Mouse (Mus musculus): ENCODE data around the gene Cdh12. TPM values are rescaled to one million over a fixed set of nuclear protein-coding genes. Genes with fewer than 3 reads are reported as not detected.
"Not testable (repeated sequence)": the region's sequence is repeated elsewhere in the genome, so short reads cannot be mapped to it uniquely, and the experiment has no call there.

The Cdh12 gene
- total RNA-seq, 2 experiments from 2014 or later, result not detected

DNA sequence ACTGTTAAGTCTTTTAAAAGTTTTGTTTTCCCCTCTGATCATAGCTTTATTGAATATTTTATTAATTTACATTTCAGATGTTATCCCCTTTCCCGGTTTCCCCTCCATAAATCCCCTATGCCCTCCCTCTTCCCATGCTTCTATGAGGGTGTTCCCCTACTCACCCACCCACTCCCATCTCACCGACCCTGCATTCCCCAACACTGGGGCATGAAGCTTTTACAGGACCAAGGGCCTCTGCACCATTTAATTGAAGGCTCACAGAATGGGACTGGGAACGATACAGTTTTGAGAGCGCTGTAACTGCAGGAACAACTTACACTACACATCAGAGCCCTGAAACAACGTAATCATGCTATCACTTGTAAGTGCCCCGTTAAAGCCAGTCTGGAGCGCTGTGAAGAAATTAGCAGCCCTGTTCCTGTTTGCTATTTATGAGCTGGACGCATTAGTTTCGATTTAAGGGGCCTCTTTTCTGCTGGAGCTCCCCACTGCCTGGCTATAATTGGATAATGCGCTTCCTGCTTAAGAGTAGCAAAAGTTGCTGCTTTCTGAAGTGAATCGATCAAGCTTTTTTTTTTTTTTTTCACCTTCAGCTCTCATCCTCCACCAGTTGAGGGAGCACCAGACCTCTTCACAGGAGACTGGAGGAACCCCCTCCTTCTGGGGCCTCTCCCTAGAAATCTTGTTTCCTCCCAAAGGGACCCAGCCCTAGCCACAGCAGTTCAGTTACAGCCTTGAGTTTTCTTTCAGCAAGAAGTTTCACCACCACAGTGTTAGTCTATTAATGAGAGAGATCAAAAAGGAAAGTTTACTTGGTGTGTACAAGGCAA is 660.2 kb downstream of the Cdh12 start:
- DNase-seq, result no peak

DNA sequence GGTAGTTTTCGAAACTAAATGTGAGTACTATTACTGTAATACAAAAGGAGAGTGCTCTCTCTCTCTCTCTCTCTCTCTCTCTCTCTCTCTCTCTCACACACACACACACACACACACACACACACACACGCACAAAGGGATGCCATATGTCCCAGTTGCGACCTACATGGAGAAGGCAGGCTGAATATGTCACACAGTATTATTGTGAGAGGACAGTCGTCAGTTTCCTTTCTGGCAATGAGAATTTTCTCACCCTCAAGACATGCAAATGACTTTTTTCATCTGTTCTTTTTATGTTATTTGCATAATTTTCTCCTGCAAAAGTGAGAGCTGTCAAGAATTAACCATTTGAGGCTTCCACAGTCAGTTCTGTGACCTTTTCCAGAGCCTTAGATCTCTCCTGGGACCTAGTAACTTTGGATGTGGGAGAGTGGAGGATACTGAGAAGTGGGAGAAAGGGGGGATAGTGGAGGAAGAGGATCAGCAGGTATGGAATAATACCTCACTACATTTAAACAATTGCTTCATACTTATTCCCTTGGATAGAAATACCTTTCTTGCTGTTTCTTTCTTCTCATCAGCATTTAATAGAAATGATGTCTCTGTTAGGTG is 660.9 kb downstream of the Cdh12 start:
- DNase-seq, result no peak

DNA sequence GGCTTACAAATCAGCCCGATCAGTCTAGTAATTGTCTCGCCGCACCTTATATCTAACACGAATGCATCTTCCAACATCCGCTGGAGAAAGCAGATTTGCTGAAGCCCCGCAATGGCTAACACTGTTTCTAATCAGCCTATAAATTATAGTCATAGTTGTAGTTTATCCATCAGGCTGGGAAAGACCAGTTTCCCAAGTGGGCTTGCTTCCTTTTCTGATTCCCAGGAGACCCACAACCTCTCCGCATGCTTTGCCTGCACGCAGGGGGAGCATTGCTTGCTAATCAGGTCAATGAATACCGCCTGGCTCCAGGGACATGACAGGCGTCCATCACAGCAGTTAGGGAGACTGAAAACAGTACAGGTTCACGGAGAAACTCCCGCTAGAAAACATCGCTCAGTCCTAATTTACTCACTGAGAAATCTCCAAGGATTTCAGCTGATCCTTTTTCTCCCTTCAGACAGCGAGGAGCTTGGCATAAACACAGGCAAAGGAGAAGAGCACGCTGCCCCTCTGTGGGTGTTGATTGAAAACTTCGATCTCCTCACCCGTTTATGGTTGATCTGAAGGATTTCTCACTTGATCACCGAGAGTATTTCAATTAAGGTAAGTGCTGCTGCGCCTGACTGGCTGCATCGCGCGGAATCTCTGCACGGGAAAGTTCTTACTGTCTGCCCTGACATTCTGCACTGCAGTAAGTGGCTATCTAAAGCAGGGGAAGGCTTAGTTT is 662.0 kb downstream of the Cdh12 start:
- no peak for DNase-seq

DNA sequence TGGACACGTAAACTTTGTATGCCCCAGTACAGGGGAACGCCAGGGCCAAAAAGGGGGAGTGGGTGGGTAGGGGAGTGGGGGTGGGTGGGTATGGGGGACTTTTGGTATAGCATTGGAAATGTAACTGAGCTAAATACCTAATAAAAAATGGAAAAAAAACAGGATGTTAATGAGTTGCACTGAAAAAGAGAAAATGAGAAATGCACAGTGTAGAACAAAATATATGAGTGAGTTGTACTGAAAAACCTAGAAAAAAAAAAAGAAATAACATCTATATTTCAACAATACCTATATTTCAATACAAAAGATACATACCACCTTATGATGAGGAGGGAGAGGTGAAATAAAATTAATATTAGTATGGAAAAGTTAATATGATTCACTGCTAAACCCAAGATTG is 665.7 kb downstream of the Cdh12 start:
- DNase-seq, result not testable (repeated sequence)

DNA sequence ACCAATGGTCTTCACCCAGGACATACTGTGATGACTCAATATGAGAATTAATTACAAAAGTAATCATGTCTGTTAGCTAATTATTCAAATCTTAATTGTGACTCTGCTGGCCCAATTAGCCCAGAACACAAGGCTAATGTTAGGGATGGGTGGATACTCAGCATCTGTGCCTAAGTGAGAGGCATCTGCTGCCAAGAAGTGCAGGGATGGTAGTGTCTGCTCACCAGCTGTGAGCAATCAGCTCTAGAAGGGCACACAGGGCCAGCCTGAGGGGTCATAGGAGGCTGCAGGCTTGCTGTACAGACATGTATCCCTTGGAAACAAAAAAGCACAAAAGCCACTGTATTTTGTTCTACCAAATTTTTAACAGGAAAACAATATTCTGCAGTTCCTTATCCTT is 681.6 kb downstream of the Cdh12 start:
- DNase-seq, result no peak

DNA sequence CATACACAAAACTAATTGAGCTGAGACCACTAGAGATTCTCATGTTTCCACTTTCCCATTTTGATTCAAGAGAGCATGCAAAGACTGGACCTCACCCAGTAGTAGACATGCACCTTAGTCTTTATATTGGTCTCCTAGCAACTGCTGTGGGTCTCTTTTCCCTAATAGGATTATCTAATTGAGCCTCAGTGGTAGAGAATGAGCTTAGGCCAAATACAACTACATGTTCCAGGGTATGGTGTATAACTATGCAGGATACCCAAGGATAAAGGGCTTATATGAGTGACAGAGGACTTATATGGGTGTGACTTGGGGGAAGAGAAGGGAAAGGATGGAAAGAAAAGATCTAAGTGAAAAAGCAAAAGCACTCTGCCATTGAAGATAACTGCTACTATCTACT is 683.9 kb downstream of the Cdh12 start:
- no peak for DNase-seq

DNA sequence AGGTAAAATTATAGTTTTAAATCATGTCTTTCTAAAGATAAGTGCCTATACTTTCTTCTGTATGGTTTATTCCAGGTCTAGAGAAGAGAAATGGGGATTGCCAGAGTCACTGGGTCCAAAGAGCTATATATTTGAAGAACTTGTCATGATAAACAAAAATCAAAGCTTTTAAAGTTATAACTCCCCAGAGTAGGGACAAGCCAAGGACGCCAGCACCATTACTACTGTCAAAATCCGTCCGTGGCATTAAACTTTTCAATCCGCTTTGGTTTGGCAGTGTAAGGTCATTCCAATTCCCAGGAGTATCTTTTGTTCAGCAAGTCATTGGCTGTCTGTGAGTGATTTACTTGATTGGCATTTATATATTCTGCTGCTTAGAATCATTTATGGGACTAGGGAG is 697.8 kb downstream of the Cdh12 start:
- DNase-seq, result no peak

DNA sequence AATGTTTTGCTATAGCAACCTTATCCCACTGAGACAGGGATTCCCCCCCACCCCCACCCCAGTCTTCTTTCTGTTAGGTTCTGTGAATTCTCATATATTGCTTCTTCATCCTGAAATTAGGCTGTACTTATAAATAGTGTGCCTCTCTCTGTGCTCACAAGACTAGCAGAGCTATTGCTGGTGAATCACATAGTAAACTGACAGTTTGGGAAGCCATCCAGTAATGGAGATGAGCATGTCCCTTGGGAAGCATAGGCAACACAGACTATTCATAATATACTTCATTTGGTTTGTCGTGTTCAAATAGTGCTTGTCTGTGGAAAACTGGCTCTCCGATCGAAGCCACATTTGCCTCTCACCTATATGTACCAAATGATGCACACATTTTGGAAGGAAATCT is 704.5 kb downstream of the Cdh12 start:
- no peak for DNase-seq

DNA sequence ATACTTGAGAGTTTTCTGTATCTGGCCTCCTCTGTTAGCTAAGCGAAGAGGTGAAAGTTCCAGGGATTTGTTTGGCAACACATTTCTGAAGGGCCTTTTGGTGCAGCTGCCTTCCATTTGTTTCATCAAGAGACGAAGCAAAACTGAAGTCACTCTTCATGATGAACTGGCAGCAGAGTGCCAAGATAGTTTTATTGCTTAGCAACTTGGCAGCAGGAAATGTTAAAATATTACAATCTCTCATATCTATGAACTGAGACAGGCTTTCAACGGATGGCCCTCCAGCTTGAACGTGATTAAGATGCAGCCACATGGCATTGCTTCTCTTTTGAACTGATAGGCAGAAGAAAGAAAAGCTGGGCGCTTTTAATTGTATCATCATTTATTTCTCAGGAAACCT is 730.7 kb downstream of the Cdh12 start:
- no peak for DNase-seq

DNA sequence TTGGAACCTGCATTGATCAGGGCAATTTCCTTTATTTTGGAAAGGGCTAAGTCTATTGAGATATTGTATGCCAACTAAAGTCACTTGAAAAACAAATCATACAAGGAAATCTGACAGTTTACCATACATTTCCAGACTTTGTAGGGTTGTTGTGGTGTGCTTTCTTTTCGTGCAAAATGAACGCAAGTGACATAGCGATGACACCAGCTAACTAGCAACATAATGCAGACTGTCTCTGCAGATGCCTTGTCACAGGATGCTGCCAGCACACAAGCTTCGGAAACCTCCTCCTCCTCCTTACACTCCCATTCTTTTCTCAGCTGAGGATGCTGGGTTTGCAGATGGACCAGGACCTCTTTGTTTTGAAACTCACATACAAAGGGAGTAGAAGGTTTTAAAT is 731.1 kb downstream of the Cdh12 start:
- DNase-seq, result no peak

DNA sequence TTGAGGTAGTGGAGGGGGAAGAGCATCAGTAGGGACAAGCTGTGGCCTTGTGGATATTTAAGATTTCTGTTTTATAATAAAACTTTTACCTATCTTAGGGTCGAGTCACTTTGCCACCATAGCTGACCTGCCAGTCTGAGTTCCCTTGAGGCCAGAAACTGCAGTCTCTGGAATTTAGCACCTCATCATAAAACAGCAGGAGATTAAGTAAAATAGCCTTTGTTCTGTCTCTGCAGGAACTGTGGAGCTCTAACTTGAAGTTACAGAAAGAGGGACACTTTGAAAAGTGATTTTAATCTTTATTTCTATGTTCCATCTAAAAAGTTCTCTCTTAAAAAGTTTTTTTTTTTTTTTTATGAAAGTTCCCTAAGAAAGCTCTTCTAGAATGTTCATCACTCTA is 736.7 kb downstream of the Cdh12 start:
- DNase-seq, result no peak

DNA sequence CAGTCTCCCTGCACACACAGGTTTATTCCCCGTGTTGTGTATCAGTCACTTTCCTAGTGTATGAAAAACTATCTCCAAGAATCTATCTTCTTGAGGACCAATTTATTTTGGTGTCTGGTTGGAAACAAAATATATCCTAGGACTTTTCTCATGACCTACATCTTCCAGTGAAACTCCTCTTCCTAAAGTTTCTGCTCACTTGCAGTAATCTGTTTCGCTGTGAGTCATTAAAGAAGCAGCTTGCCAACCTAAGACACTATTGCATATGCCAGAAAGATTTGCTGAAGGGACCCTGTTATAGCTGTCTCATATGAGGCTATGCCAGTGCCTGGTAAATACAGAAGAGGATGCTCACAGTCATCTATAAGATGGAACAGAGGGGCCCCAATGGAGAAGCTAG is 761.0 kb downstream of the Cdh12 start:
- not testable (repeated sequence) for DNase-seq

DNA sequence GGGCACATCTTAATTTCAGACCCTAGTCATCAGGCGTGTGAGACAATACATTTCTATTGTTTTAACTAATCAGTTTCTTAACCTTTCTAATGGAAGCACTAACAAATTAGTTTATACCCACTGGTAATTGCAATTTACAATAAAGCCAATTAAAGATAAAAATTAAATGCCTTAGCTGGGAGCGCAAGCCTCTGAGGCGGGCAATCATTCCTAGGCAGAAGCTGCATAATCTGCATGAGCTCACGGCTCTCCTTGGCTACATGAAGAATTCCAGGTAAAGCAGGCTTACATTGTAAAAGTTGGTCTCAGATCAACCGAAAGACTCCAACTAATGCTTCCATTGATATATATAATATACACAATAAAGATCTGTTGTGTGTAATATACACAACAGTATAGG is 773.9 kb downstream of the Cdh12 start:
- DNase-seq, result no peak

DNA sequence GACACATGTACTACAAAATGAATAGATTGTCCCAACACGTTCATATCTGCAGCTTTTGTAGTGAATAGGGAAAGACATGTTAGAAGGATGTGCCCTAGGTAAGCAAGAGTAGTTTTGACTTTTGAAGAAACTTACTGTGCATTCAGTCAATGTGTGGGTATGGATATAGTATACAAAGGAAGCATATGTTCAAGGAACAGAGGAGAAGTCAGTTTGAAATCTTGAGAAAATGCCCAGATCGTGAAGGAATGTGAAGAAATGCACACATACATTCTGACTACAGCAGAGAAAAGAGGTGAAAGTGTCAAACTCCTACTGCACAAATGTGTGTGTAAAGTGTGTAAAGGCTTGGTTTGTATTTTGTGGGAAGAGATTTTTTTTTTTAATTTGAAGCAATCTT is 812.3 kb downstream of the Cdh12 start:
- DNase-seq, result no peak

DNA sequence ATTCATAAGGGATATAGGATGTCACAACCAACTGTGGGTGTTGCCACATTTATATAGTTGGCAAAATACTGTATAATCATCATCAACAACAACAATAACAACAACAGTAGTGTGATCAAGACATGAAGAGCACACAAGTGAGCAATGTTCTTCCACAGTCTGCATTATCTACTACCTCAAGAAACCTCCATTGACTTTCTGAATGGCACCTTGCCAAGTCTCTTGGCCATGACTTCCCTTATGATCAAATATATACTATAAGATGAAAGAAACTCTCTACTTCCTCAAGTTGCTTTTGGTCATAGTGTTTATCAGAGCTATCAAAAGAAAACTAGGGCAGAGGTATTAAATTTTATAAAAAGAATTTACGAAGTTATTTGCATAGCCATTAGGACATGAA is 820.8 kb downstream of the Cdh12 start:
- DNase-seq, result no peak

DNA sequence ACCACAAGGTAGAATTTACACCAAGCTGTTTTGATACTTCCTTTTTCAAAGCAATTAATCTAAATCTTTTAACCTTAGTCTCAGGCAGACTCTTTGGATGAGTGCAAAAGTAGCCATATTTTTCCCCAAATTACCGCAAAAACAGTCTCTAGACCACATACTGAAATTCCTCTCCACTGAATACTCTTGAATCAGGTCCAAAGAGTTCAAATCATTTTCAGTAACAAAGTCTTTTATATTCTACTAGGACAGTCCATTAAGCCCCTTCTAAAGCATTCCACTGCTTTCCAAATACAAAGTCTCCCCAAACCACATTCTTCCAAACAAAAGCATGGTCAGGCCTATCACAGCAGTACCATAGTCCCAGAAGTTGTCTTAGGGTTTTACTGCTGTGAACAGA is 848.0 kb downstream of the Cdh12 start:
- no peak for DNase-seq

DNA sequence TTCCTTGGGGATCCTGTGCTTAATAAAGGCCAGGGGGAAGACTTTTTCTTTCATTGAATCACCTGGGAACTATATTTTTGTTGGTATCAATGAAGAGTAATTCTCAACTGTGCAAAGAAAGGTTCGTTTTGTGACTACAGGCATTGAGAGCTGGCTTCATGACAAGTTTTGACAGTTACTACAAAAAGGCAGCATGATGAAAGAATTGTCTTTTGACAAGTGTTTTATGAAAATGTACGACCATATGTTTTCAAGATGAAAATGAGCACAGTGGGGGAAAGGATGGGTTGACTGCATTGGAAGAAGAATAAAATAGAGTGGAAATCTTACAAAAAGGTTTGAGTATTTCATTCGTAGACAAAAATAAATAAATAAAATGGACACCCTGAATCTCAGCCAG is 866.4 kb downstream of the Cdh12 start:
- DNase-seq, result no peak

DNA sequence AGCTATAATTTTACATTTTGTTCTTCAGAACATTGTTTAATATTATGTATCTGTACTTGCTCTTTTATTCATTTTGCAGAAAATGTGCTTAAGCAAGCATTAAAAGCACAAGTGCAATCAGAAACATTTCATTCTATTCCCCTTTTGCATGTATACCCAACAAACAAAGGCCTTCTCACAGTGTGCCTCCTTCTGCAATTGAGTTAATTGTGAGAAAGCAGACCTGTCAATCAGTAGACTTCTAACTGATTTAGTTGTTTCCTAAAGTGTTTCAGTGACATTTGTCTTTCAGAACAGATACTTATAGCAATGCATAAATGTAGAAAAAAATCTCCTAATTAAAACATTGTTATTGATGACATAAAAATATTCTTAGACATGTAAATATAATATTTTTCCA is 894.8 kb downstream of the Cdh12 start:
- DNase-seq, result no peak

DNA sequence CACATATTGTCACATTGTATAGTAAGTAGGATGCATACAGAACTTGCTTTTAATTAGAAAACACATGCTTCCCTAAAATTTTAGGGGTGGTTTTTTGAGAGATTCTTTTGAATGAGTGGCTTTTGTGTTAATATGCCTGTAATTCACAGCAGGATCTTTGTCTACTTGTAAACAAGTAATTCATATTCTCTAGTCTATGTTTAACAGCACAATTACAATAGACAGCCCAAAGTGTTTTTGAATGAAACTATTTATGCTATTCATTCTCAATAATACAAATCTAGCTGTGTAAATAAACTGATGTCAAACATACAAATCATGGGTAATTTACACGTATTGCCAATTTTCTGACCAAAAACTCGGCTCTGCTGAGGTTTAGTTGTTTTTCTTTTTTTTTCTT is 895.3 kb downstream of the Cdh12 start:
- no peak for DNase-seq

DNA sequence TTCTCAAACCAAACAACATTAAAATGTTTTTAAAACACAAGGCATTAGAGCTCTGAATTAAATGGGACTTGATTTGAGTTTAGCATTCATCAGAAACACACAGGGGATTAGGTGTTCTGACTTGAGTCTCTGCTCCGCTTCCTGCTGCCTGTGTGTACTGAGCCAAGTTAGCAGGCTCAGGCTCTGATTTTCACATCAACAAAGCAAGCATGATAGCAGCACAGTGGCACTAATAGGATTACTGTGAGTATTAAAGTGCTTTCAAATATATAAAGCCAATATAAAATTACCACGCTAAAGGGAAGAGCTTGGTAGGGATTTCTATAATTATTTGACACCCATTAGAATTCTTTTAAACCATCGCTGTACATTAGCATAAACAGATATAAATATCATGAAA is 895.7 kb downstream of the Cdh12 start:
- DNase-seq, result no peak

DNA sequence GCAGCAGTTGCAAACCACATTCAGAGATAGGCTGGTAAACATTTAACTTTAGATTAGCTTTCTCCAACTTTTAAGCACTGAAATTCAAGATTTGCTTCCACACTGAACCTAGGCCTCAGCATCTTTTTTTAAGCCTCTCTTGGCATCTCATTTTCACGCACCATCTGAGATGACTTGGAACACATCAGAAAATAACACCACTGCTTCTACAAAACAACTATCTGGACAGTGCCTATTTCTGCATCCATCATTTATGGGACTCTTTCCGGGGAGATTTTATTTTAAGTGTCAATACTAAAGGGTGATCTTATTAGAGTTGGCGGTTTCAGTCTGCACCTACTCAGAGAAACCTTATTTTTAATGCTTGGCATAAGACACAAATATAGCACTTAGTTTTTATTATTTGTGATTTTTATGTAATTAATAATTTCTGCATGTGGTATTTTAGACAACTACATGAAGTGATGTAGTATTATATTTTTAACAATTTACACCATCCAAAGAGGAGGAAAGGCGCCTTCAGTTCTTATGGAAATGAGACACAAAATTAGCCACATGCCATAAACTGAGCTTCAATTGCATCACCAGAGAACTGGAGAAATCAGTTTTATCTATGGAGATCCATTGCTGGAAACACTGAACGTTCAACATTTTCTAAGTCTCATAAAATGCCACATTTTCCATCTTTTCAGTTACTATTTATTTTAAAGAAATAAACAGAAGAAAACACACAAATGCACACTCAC is 906.5 kb downstream of the Cdh12 start:
- DNase-seq, result no peak

DNA sequence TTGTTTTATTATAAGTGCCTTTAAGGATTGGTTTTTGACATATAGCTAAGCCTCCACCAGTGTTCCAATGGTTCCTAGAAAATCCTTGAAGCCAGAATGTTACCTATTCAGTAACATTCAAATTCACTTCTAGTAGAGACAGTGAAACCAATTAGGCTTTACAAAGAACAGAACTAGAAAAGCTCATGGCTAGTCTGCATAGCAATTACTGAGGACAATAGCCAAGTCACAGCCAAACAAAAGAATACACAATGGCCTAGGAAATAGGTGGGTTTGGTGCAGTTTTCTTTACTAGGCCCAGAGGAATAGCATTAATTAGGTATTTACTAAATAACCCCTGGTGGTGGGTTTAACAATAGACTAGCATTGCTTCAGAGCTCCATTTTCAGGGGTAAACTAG is 917.3 kb downstream of the Cdh12 start:
- DNase-seq, result no peak

DNA sequence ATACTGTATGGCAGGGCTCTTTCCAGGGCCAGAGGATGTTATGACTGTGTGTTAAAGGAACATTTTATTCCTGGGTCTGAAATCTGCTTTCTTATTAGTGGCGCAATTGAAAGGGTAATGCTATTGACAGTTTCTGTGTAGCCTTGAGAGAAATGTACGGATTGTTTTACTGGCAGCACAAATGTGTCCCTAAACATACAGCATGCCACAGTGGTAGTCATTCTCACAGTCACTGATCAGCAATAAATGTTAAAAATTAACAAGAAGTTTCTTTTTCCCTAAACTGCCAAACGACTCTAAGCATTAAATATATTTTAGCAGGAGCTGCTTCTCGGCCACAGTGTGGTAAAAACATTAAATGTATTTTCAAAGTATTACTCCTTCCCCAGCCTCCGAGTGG is 926.4 kb downstream of the Cdh12 start:
- DNase-seq, result no peak

Data from gastrocnemius, postnatal 25 days (tissue).